Mouse (Mus musculus) induced T-regulatory cell, adult 2 months (primary cell): ENCODE measurements around the gene Chrne.

Source experiments
- DNase-seq: peaks from one replicate; pipeline ENCODE4 v3.0.0-alpha.2; 2012; ENCODE audit warnings: low read depth

The Chrne gene

DNA sequence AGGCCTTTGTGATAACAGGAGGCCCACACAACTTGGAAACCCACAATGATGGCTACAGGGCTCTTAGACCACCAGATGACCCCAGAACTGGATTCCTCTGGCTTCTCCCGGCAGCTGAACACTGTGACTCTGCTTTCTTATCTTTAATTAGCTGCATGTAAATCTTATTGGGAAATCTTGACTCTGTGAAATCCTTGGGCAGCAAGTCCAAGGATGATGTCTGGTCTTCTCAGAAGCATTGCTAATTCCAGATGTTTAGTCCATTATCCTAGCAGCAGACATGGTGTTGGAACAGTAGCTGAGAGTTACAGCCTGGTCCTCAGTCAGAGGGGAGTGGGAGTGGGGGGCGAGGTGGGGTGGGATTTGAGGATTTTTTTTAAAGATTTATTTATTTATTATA is 9.4 kb upstream of the Chrne start:
- no peak for DNase-seq

DNA sequence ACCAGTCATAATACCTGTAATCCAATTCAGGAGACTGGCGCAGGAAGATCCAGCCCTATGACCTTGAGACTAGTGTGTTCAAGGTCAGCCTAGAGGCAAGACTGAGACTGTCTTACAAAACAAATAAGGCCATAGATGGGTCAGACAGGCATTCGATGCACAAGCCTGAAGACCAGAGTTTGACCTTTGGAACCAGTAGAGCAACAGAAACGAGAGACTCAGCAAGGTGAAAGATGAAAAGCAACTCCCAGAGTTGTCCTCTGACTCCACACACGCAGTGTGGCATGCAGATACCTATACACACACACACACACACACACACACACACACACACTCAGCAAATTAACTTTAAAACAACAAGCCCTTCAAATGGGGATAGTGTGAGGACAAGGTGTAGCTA is 7.9 kb upstream of the Chrne start:
- no peak for DNase-seq

DNA sequence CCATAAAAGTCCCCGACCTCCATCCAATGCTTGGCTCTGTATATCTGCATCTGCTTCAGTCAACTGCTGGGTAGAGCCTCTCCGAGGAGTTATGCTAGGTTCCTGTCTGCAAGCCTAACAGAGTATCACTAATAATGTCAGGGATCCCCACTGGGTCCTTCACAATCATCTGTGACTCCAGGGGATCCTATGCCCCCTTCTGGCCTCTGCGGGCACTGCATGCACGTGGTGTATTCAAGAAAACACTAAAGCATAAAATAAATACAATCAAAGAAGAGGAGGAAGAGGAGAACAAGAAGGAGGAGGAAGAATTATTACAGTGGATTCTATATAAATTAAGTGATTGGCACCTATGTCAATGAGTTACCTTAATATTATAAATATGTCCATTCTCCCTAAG is 6.5 kb upstream of the Chrne start:
- DNase-seq, result peak; percentile 85

DNA sequence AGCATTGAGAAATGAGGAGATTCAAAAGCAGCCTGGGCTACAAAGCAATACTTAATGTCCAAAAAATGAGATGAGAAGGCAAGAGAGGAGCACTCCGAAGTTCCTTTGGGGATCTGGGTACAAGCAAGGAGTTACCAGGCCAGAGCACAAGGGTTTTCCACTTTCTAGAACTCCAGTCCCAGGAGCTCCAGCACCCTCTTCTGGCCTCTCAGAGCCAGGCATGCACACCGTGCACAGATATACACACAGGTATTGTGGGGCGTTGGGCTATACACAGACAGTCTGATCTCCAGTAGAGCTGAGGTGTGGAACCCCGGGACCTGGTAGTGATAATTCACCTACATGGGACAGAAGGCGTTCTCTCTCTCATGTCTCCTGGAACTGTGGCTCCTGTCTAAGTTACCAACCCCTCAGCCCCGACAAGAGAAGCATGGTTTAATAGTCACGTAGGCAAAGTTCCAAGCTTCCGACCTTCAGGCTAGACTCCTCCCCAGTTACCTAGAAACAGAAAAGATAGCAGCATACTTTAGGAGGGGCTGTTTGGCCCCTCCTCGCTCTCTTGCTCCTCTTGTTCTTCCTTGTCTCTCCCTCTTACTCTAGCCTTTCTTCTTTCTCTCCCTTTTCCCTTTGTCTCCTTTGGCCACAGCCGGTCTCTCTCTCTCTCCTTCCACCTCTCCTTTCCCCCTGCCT is 4.2 kb upstream of the Chrne start:
- DNase-seq, result peak; percentile 35

DNA sequence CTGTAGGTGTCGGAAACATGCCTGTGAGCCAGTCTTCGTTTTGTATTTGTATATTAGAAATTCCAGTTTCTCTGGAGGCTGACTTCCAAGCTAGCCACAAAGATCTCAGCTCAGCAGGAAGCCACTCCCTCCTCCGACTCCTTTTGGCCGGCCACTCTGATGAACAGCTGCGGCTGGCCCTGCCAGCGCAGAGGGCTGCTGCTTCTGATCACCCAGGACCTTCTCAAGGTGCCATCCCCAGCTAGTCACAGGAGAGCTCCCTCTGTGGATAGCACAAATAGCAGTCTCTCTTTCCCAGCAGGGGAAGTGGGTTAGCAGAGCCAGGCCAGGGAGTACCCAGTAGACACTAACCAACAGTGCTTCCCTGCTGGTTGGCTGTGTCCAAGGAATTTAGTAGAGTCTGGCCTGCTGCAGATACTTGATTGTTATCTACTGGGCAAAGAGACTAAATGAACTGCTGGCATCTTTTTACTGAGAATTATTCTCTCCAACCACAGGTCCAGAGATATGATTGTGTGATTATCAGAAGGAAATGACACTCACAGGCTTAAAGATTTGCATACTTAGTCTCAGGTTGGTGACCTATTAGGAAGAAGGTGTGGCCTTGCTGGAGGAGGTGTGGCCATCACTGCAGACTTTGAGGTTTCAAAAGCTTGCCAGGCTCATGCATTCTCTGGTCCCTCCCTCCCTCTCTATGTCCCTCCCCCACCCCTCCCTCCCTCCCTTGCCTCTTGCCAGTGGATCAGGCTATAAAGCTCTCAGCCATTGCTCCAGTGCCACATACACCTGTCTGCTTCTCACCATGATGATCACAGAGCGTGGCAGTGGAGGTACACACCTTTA is 3.2 kb upstream of the Chrne start:
- peak; percentile 84 for DNase-seq

DNA sequence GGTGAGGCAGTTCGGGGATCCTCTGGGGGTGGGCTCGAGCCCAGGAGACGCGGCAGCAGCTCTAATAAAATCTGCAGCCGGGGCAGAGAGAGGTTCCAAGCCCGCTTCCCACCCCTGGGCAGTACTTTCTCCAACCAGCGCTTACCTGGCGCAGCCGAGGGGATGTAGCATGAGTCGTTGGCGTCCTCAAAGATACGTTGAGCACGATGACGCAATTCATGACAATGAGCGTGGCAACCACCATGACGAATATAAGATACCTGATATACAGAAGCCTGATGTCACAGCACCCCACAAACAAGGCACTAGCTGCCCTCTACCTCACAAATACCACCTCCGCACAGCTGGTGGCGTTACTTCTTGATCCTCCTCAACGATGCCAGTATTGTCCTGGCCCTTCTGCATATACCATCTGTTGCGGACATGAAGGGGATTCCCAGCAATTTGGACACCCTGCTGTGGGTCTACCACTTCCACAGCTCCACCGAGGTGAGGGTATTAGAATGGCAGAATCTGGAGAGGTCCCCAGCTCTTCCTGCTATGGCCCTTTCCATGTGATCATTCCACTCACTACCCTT is 3.4 kb downstream of the Chrne start, which contains the start of gene 4930544D05Rik:
4930544D05Rik (plus strand) TSS at position 333 of the 578 bp plus-strand sequence.
- DNase-seq, result peak; percentile 90

DNA sequence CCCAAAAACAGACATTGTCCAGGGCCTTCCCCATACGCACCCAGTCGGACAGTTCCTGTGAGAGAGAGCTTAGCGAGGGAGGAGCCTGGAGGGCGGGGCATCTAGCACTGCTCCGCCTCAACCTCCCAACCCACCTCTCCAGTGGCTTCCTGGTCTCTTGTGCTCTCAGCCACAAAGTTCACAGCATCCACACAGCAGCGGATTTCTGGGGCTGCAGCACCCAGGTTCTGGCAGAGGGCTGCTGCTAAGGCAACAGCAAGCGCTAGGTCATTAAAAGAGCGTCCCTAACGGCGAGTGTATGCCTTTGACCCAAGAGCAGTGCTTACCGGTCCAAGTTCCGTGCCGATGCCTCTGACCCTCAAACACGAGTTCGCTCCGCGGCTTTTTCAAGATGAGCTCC is 3.9 kb downstream of the Chrne start:
- peak; percentile 93 for DNase-seq

DNA sequence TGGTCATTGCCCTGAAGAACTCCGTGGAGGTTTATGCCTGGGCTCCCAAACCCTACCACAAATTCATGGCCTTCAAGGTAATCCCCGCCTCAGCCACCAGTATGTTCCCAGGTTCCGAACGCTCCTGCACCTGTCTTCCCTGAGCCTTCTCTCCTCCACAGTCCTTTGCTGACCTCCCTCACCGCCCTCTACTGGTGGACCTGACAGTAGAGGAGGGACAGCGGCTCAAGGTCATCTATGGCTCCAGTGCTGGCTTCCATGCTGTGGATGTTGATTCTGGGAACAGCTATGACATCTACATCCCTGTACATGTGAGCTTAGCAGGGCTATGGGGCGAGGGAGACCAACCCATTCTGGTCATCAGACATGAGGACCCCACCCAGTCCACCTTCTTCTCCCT is 6.5 kb downstream of the Chrne start:
- no peak for DNase-seq

DNA sequence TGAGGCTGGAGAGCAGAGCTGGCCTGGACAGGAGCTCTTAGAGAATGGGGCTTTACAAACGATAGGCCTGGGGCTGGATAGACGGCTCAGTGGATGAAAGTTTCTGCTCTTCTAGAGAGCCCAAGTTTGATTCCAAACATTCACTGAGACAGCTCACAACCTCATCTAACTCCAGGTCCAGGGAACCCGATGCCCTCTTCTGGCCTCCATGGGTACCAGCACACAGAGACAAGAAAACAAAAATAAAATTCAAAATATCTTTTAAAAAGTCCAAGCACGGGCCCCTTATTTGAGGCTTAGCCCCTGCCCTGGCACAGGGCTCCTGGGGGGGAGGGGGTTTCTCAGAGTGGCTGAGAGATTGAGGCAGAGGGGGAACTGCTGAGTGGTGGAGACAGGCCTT is 8.3 kb downstream of the Chrne start:
- DNase-seq, result no peak

DNA sequence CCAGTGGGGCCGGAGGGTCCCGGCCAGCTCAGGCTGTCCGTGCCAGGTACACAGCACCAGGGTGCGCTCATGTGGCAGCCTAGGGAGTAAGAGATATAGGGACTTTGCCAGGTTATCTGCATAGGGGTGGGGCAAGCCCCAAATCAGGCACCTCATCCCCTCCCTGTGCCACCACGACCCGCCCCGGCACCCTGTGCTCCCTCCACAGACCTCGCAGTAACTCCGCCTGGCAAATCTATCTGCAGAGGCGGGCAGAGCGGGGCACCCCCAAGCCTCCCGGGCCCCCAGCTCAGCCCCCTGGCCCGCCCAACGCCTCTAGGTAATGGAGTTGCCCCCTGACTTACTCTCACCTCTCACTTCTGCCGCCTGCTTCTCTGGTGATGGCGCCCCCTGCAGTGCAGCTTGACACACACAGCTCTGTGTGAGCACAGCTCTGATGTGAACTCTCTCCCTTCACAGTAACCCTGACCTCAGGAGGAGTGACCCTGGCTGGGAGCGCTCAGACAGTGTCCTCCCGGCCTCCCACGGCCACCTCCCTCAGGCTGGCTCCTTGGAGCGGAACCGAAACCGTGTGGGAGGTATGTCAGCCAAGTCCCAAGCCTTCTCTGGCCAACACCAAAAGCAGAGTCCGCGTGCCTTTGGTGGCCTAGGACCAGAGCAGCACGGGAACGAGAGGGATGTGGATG is 10.5 kb downstream of the Chrne start:
- peak; percentile 54 for DNase-seq

DNA sequence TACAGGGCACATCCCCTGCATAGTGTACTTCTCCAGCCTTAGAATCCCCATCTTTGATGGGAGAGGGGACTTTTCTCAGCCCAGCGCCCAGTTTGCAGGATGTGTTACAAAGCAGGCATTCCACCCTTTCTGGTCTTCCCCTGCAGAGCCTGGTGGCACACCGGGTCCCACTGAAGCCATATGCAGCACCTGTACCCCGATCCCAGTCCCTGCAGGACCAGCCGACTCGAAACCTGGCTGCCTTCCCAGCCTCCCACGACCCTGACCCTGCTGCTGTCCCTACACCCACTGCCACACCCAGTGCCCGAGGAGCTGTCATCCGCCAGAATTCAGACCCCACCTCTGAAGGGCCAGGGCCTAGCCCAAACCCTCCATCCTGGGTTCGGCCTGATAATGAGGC is 11.4 kb downstream of the Chrne start:
- DNase-seq, result no peak

DNA sequence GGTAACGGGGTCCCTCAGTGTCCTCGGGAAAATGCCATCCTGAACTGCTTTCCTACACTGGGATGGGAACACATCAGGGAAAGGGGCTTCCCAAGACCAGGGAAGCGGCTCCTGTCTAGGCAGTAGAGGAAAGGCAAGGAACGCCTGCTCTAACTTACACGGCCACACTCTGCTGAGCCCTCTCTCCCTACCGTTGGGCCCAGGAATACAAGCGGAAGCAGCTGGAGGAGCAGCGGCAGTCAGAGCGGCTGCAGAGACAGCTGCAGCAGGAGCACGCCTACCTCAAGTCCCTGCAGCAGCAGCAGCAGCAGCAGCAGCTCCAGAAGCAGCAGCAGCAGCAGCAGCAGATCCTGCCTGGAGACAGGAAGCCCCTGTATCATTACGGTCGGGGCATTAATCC is 12.3 kb downstream of the Chrne start:
- DNase-seq, result no peak

DNA sequence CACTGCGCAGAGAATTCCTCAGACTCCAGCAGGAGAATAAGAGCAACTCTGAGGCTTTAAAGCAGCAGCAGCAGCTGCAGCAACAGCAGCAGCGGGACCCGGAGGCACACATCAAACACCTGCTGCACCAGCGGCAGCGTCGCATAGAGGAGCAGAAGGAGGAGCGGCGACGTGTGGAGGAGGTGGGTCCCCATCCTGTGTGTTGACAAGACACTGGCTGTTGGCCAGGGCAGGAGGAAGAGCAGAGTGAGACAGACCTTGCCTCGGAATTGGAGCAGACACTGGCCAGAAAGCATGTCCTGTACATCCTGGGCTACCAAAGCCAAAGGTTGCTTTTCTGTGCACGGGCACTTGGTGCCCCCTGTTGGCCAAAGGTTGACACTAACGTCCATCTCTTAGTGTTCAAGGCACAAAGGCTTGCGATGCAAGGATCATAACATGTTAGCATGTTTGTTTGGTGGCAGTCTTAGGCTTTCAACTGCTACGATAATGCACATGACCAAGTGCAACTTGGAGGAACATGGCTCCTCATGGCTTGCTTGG is 13.9 kb downstream of the Chrne start:
- DNase-seq, result peak; percentile 90

DNA sequence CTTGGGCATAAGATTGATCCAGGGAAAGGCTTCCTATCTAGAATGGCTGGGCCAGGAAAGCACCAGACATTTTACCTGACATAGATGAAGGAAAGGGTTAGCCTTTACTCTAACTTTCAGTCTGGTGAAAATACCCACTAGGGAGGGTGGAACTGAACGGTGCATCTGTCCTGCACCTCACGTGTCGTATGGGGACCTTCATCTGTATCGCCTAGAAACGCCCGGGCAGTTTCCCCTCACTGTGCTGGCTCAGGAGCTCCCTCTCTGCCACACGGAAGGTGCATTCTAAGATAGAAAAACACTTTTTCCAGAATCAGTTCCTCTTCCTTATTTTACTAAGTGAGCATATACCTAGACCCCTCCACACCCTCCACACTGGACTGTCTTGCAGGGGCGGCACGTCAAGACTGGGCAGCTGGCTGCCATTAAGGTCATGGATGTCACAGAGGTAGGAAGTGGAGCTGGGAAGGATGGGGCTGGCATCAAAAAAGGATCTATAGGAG is 20.5 kb downstream of the Chrne start:
- no peak for DNase-seq

DNA sequence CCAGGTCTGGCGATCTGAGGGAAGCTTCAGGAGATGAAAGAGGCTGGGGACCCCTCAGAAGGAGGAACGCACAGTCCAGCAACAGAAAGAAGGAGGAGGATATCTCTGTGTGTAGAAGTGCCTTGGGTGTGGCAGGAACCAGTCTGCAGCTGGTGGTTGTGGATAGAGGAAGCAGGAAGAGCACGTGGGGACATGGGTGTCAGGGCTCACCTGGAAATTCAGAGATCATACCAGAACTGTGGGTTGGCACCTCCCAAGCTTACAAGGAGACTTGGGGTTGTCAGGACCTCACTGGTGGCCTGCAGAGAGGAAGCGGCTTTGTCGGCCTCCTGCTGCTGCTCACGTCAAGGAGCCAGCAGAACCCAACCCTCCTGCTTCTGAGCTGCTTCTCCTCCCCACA is 21.7 kb downstream of the Chrne start:
- peak; percentile 60 for DNase-seq

DNA sequence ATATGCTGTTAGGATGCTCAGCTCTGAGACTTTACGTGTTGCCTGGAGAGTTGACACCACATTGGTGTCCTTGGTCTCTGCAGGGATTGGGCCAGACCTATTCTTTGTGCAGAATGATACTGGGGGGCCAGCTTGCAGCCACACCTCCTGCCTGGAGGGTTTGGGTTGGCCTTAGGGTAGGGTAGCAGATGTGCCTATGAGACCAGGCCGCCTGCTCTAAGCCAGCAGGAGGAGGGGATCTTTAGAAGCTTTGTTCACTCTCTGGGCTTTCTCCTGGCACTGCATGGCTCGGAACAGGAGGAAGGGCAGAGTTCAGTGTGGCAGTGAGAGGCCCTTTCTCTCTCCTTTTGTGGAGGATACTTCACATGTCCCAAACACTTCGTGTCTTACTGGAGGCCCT is 22.9 kb downstream of the Chrne start:
- DNase-seq, result peak; percentile 20

DNA sequence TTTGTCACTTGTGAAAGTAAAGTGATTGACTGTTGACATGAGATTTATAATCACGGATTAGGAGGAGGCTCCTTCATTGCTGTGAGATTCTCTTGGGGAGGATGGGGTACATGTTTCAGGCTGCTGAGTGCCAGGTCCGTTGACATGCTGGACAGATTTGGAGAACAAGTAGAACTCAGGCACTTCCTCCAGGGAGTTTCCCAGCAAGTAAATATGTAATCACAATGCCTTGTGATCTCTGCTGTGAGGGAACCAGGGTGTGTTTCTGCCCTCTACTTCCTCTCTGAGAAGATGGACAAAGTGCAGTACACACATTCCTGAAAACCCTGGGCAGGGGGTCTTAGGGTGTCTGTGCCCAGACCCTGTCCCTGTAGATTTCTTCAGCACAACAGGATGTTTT is 23.4 kb downstream of the Chrne start:
- DNase-seq, result peak; percentile 62

DNA sequence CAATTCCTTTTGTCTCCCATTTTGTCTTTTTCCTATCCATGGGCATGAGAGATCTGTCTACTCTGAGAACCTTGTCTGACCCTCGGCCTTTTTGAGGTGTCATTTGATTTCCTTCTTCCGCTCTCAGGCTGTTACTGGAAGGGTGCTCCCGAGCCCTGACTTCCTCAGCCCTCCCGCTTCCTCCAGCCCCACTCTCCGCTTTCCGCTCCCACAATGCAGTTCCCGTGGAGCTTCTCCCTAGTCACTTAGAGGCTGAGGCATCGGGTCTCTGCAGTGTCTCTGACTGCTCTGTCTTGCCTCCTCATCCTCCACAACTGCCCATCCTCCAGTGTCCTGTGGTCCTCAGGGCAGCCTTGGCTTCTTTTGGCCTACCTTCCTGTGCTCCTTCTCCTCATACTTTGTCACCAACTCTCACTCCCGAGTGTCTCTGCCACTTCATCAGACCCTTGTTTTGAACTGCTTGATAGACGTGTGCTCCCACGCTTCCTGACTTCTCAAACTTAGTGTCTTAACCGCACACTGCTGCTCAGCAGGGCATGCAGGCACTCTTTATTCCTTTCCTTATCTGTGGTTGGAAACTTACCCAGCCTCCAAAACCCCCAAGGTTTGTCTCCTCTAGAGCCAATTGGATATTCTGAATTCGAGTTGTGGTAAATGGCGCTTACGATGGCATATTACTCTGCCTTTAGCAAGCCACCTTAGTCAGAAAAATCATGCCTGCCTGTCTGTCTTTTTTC is 24.6 kb downstream of the Chrne start:
- peak; percentile 76 for DNase-seq

DNA sequence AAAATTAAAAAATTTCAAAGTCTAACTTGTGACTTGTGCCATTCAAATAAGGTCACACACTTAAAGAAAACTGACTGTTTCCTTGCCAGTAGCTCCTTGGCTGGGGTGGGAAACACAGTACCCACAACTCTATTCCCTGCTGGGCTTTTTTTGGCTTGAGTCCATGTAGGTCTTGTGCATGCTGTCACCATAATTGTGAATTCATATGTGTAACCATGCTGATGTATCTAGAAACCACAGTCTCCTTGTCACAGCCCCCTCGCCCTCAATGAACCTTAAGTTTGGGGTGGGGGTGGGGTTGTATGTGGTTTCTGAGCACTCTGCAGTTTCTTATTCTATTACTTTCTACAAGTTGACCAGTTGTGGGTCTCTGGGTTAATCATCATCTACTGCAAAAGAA is 27.3 kb downstream of the Chrne start:
- DNase-seq, result peak; percentile 56

DNA sequence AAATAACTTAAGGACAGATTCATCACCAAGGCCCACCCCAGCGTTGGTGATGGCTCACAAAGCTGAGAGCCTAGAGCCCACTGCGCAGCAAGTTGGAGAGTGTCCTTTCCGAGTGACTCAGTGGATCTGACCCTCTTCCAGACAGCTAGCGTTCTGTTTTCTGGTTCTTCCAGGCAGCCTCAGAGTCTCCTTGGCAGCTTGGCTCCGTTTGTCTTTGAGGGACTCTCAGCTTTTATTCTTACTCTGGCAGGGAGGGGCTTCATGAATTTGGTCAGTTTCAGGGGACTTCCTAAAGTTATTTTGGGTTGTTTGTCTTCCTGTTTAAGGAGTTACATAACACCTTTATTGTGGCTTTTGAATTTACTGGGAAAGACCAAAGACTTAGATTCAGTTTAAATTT is 32.1 kb downstream of the Chrne start:
- DNase-seq, result no peak

DNA sequence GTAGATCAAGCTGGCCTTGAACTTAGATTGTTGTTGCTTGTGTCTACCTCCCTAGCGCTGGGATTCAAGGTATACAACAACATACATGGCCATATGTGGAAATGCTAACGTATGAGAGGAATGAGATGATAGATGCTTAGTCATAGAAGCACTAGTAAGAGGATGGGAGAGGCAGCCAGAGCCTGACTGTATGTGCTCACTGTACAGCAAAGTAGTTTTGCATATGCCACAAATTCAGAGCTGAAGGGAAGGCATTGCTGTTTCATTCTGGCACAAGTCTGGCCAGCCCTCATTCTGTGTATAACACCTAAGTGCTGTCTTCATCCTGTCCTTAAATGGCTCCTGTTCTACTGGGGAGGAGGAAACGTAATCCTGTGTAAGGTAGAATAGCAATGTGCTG is 32.8 kb downstream of the Chrne start:
- DNase-seq, result no peak
